Mouse (Mus musculus) right cerebral cortex, postnatal 36 days (tissue): ENCODE data around the gene Lmln.
"Not testable (repeated sequence)": the region's sequence is repeated elsewhere in the genome, so short reads cannot be mapped to it uniquely, and the experiment has no call there.

ENCODE experiments used
- DNase-seq, 2 experiments: peaks; one replicate each; pipeline ENCODE4 v3.0.0; 2022; ENCODE audit warnings: low spot score in 2 of 2, mixed read lengths in 1 of 2

Gene Lmln

GRCm38 (mm10) chr16:33058033-33058432 is 4.3 kb upstream of the Lmln start:
- DNase-seq, result no peak

DNA sequence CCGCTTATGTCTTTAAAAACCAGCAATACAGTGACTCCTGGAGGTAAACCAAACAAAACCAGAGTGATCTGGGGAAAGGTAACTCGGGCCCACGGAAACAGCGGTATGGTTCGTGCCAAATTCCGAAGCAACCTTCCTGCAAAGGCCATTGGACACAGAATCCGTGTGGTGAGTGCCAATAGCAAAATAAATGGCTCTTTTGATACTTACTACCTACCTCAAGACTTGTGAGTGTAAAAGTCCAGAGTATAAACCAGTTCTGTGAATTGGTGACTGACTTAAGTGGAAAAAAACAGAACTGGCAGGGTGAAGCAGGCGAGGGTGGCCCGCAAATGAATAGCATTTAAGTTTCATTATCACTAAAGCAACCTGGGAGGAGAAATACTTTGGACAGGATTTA is 3.7 kb upstream of the Lmln start:
- not testable (repeated sequence) for DNase-seq

- no peak for DNase-seq
These were observed 2.9 kb upstream of the Lmln start for GRCm38 (mm10) chr16:33059471-33059870.

GRCm38 (mm10) chr16:33060926-33061325 is 1.4 kb upstream of the Lmln start:
- no peak for DNase-seq

DNA sequence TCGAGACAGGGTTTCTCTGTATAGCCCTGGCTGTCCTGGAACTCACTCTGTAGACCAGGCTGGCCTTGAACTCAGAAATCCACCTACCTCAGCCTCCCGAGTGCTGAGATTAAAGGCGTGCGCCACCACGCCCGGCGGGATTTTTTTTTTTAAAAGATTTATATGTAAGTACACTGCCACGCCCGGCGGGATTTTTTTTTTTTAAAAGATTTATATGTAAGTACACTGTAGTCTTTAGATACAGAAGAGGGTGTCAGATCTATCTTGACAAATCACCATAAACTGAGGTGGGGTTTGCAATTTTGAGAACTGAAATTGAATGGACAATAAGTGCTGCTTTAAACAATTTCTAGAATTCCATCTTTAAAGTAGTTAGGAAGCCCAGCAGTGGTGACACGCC is 921 bp upstream of the Lmln start:
- DNase-seq, result no peak

GRCm38 (mm10) chr16:33062682-33063131 is 386 bp downstream of the Lmln start:
- peak; percentile 38 to 70 for DNase-seq

DNA sequence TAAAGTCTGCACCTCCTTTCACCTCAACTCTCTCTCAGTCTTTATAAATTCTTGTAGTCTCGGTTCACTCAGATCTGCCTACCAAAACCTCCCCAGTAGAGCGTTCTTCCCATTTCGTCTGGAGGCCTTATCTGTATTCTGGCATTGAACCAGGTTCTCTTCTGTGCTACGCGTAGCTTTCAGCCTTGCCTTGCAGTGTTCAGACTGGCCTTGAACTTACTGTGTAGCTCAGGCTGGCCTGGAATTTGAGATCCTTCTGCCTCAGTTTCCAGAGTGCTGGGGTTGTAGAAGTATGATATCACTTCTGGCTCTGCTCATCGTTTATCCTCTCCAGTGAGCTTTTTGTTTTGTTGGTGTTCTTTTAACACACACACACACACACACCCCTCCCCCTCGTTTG is 946 bp downstream of the Lmln start:
- DNase-seq, result no peak

DNA sequence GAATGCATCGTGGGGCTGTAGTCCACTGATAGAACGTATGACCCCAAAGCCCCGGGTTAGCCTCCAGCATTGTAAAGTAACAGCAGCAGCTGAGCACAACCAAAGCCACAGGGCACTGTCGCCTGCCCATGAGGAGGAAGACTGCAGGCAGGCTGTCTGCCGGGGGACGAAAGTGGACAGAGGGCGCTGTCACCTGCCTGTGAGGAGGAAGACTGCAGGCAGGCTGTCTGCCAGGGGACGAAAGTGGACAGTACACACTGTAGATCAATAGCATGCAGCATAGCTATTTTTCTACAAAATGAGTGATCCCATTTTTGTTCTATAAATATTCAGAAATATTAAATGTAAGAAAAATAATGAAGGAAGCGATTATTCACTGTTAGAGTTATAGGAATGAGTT is 2.3 kb downstream of the Lmln start:
- no peak for DNase-seq

DNA sequence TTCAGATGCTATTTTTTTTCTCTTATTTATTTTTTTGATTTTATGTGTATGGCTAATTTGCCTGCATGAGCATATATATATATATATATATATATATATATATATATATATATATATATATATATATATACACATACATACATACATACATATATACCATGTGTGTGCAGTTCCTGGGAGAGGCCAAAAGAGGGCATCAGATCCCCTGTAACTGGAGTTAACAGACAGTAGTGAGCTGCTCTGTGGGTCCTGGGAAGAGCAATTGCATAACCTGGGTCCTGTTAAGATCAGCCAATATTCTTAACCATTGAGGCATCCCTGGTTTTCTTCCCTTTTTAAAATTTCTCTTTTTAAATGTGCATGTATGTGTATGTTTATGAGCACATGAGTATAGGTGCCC is 8.6 kb downstream of the Lmln start:
- no peak for DNase-seq

- no peak for DNase-seq
These were observed 10.7 kb downstream of the Lmln start for GRCm38 (mm10) chr16:33072871-33073557.

- DNase-seq, result no peak
These were observed 12.6 kb downstream of the Lmln start for GRCm38 (mm10) chr16:33074967-33075366.

- no peak for DNase-seq
These were observed 13.8 kb downstream of the Lmln start for GRCm38 (mm10) chr16:33076078-33076477.

GRCm38 (mm10) chr16:33077069-33077627 is 14.8 kb downstream of the Lmln start:
- DNase-seq, result no peak

GRCm38 (mm10) chr16:33080063-33080462 is 17.7 kb downstream of the Lmln start:
- DNase-seq, result no peak

GRCm38 (mm10) chr16:33082951-33083350 is 20.6 kb downstream of the Lmln start:
- DNase-seq, result no peak

- DNase-seq, result no peak
These were observed 21.7 kb downstream of the Lmln start for GRCm38 (mm10) chr16:33083996-33084395.

- no peak for DNase-seq
These were observed 23.3 kb downstream of the Lmln start for GRCm38 (mm10) chr16:33085666-33086065.

- no peak for DNase-seq
These were observed 51.4 kb downstream of the Lmln start for GRCm38 (mm10) chr16:33113726-33114125.

DNA sequence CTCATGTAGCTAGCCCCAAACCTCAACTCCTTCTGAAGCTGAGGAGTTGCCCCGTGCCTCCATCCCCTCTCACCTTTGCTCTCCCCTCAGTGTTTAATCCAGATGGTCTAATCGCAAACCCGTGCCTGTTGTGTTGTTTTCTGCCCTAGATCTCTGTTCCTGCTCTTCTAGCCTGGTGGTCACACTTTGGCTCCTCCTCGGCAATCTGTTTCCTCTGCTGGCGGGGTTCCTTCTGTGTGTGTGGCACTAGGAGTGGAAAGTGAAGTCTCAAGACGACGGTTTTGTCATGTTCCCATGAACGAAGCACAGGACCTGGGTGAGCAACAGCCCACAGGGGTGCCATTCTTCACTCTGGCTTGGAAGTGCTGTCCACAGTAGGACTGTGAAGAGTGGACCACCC is 61.1 kb downstream of the Lmln start:
- no peak for DNase-seq

DNA sequence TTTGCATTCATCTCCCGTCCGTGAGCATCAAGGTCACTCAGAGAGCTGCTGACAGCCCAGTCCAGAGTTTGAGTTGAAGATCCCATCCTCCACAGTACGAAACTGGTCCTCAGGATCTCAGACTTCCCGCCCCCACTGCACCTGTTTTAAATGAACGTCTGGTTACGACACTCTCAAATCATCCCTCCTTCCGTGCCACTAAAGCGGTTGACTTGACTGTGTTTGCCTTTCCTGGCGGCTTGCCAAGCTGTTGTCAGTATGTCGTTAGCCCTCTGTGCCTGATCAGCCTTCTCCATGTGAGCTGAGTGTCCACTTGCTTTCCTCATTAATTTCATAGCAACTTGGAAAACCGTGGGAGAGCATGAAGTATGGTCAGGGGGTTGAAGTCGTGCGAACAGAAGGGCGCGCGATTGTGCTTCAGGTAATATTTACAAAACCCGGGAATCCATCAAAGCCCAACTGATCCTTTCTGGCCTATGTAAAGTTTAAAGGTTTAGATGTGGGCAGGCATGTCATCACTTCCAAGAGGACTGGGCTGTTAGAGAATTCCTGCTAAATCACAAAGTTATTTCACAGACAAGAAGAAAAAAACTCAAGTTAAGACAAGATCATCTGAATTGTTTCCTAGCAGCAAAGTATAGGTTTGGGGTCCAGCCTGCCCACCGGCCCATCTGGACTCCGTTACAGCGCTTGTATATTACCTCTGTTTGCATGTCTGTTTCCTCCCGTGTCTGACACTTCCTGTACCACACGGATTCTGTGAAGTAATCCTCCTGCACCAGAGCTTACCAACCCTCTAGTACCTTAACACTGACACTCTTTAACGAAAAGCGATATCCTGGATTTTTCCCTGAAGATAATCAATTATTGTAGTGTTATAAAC is 61.9 kb downstream of the Lmln start:
- DNase-seq, result no peak

DNA sequence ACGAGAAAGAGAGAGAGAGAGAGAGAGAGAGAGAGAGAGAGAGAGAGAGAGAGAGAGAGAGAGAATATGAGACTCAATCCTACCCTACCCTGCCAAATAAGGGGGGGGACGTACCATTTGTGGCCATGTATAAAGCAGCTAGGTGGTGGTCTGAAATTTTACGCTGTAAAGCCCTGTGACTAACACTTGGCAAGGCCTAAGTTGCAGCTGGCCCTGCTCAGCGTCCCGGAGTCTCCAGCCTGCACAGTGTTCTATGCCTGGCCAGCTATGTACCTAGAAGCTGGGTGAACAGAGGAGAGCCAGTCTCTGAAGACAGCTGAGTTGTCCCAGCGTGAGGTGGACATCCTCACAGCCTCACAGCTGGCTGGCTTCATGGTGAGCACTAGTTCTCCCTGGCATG is 64.7 kb downstream of the Lmln start:
- DNase-seq, result no peak

DNA sequence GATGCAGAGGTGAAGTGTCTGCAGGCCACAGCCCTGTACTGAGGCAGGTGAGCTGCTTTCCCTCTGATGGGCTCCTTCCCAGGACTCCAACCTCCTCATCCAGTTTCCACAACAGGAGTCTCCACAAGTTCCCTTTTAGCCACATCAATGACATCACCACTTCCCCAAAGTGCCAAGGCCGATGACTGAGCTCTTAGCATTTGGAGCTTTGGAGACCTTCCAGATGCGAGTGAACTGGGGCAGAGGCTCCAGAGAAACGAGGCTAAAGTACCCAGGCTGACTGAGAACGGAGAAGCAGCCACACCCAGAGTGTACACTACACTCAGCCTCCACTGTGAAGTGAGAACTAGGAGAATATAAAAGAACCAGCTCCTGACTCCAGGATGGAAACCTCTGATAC is 68.4 kb downstream of the Lmln start:
- DNase-seq, result no peak

- no peak for DNase-seq
These were observed 70.9 kb downstream of the Lmln start for GRCm38 (mm10) chr16:33133186-33133585.
